Mouse (Mus musculus): ENCODE measurements around the gene Samd4b. TPM values are rescaled to one million over a fixed set of nuclear protein-coding genes. Genes with fewer than 3 reads are reported as not detected.

Samd4b gene
- polyA plus RNA-seq, 1 experiment = 11.4 TPM

DNA sequence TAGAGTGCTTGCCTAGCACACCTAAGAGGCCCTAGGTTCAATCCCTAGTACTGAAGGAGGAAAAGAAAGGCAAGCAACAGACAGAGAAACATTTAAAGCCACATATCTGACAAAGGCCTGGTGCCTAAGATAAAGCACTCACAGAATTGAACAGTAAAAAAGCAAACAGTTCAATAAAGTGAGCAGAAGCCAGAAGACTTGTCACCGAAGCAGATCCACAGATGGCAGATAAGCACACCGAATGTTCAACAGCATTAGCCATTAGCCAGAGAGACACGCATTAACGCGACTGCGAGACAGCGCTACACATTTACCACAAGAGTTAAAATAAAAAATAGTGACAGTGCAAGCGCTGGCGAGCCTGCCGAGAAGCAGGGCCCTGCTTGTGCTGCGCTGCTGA, 15.1 kb downstream of the Samd4b start:
- peaks cover 83% of the 10 kb centered on the region for H3K36me3 ChIP-seq (ENCODE audit: control insufficient read depth)
- H3K9me3 ChIP-seq (ENCODE audit: control insufficient read depth, low read length) = peaks cover 3% of the 10 kb centered on the region
- H3K4me3 ChIP-seq (replicated peaks) = peak overlapping the region; percentile 49
- peaks cover 98% of the 10 kb centered on the region for H3K4me1 ChIP-seq (ENCODE audit: control insufficient read depth)
- TF ChIP-seq TAL1 (IDR thresholded peaks at IDR 0.05; ENCODE audit: low read length) = no peak
- peak; percentile 83 for TF ChIP-seq GATA1 (IDR thresholded peaks at IDR 0.05; ENCODE audit: low read length)
- H3K27me3 ChIP-seq (ENCODE audit: control insufficient read depth) = no peaks in the 10 kb centered on the region

DNA sequence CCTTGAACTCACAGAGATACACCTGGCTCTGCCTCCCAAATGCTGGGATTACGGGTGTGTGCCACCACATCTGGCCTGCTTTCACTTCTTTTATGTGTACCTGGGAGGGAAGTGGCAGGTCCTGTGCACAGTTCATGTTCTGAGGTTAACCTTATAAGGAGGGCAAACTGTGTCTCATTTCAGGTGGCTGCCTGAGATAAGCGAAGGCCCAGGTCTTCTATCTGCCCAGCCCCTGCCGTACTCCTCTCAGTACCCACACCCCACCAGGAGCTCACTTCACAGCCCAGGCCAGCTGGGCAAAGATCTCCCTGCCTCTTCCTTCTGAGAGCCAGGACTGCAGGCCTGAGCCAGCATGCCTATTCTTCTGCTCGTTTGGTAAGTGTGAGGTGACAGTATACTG, 16.2 kb downstream of the Samd4b start:
- TF ChIP-seq TAL1 (IDR thresholded peaks at IDR 0.05; ENCODE audit: low read length) (peak; percentile 78), GATA1 (IDR thresholded peaks at IDR 0.05; ENCODE audit: low read length) (peak; percentile 86)
- H3K9me3 ChIP-seq (ENCODE audit: control insufficient read depth, low read length) = peaks cover 3% of the 10 kb centered on the region
- H3K36me3 ChIP-seq (ENCODE audit: control insufficient read depth) = peaks cover 80% of the 10 kb centered on the region
- peaks cover 98% of the 10 kb centered on the region for H3K4me1 ChIP-seq (ENCODE audit: control insufficient read depth)
- no peaks in the 10 kb centered on the region for H3K27me3 ChIP-seq (ENCODE audit: control insufficient read depth)
- peak overlapping the region; percentile 55 for H3K4me3 ChIP-seq (replicated peaks)

DNA sequence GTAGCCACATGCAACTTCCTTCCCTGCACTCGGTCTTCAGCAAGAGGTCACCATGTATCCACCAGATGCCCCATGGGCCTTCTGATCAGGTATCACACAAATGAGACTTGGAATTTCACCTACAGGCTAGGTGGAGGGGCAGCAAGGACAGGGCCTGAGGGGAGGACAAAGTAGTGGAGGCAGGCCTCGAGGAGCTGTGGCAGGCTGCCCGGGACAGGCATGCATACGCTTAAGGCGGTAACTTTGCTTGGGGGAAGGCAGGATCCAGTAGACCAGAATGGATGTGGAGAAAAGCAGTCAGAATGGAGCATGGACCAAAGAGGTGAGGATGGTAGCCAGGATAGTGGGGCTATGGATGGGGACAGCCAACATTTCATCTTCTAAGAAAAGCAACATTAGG, 18.1 kb downstream of the Samd4b start:
- Histone ChIP-seq H3K4me3 (replicated peaks) (no peak overlapping the region), H3K36me3 (ENCODE audit: control insufficient read depth) (peaks cover 79% of the 10 kb centered on the region), H3K27me3 (ENCODE audit: control insufficient read depth) (no peaks in the 10 kb centered on the region), H3K9me3 (ENCODE audit: control insufficient read depth, low read length) (peaks cover 3% of the 10 kb centered on the region), H3K4me1 (ENCODE audit: control insufficient read depth) (peaks cover 100% of the 10 kb centered on the region)
- TF ChIP-seq TAL1 (IDR thresholded peaks at IDR 0.05; ENCODE audit: low read length) = no peak
- no peak for TF ChIP-seq GATA1 (IDR thresholded peaks at IDR 0.05; ENCODE audit: low read length)

DNA sequence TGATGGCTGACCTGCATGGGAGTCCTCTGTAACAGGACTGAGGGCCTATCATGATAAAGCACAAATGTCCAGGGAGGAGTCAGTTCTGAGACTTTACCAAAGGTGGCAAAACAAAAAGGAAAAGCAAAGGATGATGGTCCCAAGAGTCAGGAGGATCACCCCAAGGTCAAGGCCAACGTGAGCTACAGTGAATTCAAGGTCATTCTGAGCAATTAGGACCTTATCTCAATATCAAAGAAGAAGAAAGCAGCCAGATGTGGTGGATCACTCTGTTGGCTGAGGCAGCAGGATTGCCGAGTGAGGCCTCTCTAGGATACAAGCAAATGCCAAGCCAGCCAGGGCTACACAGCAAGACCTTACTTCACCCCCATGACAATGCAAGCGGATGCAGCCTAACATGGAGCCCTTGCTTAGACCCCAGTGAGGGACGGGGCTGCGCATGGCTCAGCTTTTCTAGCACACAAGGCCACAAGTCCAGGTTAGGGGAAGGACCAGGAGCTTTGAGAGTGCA, 19.3 kb downstream of the Samd4b start:
- H3K4me3 ChIP-seq (replicated peaks) = no peak overlapping the region
- H3K27me3 ChIP-seq (ENCODE audit: control insufficient read depth) = no peaks in the 10 kb centered on the region
- no peak for TF ChIP-seq TAL1 (IDR thresholded peaks at IDR 0.05; ENCODE audit: low read length)
- peaks cover 3% of the 10 kb centered on the region for H3K9me3 ChIP-seq (ENCODE audit: control insufficient read depth, low read length)
- peaks cover 100% of the 10 kb centered on the region for H3K4me1 ChIP-seq (ENCODE audit: control insufficient read depth)
- H3K36me3 ChIP-seq (ENCODE audit: control insufficient read depth) = peaks cover 84% of the 10 kb centered on the region

DNA sequence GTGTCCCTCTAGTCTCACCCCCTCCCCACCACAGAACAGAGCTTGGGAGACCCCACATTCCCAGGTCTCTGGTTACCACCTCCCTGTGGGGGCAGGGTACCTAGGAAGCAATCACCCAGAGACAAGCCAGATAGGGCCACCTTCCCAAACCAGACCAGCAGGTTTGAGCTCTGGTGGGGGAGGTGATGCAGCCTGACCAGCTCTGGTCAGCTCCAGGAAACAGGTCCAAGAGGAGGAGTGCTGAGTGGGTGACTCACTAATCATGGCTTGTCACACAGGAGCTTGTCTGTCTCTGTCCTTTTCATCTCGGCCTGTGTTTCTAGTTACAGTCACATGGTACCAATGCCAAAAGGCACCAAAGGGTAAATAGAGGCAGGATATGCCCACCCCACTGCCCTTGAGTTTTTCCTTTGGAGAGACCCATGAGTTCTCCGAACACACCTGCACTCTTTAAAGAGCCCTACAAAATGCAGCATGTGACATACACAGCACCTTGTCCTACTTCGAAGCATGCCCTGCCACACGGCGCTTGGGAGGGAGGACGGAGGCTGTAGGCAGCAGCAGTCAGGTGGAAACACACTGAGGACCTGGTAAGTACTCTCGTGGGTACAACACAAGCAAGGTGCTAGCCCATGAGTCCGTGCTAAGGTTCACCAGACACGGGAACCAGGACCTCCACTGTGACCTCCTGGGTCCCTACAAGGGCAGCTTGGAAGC, 20.0 kb downstream of the Samd4b start:
- Histone ChIP-seq H3K27me3 (ENCODE audit: control insufficient read depth) (no peaks in the 10 kb centered on the region), H3K9me3 (ENCODE audit: control insufficient read depth, low read length) (peaks cover 3% of the 10 kb centered on the region), H3K4me3 (replicated peaks) (no peak overlapping the region), H3K4me1 (ENCODE audit: control insufficient read depth) (peaks cover 100% of the 10 kb centered on the region), H3K36me3 (ENCODE audit: control insufficient read depth) (peaks cover 86% of the 10 kb centered on the region)
- TF ChIP-seq TAL1 (IDR thresholded peaks at IDR 0.05; ENCODE audit: low read length) = no peak
- TF ChIP-seq GATA1 (IDR thresholded peaks at IDR 0.05; ENCODE audit: low read length) = no peak

DNA sequence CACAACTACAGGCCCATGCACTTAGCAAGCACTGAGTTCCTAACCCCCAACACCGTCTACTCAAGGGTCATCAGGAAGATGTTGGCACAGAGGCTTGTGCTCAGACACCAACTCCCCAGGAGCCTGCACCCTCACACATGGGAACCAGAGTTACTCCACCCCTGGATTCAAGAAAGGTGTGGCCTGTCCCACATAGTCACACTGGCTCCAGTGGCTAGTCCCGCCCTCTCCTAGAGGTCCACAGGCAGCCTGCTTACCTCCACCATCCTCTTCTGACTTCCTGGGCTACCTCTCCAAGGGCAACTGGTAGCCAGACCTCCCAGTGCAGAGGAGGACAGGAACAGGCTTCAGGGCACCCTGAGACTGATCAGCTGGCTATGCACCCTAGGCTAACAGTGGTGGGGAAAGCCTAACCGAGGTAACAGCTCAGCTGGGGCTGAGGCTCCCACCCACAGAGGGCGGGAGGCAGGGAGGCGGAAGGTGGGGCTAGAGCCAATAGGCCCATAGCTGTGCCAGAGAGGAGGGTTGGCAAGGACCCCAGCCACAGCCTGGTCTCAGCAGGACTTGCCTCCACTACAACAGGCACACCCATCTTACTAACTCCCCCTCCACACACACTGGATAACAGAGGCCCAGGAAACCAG, 21.6 kb downstream of the Samd4b start:
- no peaks in the 10 kb centered on the region for H3K27me3 ChIP-seq (ENCODE audit: control insufficient read depth)
- peak overlapping the region; percentile 48 for H3K4me3 ChIP-seq (replicated peaks)
- TF ChIP-seq GATA1 (IDR thresholded peaks at IDR 0.05; ENCODE audit: low read length) = no peak
- TF ChIP-seq TAL1 (IDR thresholded peaks at IDR 0.05; ENCODE audit: low read length) = no peak
- peaks cover 99% of the 10 kb centered on the region for H3K4me1 ChIP-seq (ENCODE audit: control insufficient read depth)
- H3K9me3 ChIP-seq (ENCODE audit: control insufficient read depth, low read length) = peaks cover 3% of the 10 kb centered on the region
- H3K36me3 ChIP-seq (ENCODE audit: control insufficient read depth) = peaks cover 86% of the 10 kb centered on the region

DNA sequence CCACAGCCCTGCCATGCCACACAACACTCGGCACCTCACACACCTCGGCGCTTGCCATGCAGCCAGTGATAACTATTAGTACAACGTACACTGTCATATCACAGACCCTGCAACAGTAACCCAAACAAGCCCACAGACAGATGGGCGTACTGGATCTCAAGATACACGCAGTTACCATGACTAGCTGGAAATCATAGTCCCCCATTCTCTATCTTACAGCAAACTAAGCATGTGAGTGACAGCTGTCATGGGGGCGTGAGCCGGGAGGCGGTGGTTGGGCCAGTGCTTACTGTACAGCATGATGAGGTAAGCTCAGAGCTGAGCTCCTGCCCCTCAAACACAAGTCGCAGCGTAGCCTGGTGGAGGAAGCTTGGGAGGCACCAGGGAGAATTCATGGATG, 22.3 kb downstream of the Samd4b start:
- Histone ChIP-seq H3K9me3 (ENCODE audit: control insufficient read depth, low read length) (no peaks in the 10 kb centered on the region), H3K27me3 (ENCODE audit: control insufficient read depth) (no peaks in the 10 kb centered on the region), H3K36me3 (ENCODE audit: control insufficient read depth) (peaks cover 80% of the 10 kb centered on the region), H3K4me1 (ENCODE audit: control insufficient read depth) (peaks cover 99% of the 10 kb centered on the region), H3K4me3 (replicated peaks) (no peak overlapping the region)
- TF ChIP-seq GATA1 (IDR thresholded peaks at IDR 0.05; ENCODE audit: low read length) (no peak), TAL1 (IDR thresholded peaks at IDR 0.05; ENCODE audit: low read length) (no peak; the same call in 2 of the 3 replicates)

DNA sequence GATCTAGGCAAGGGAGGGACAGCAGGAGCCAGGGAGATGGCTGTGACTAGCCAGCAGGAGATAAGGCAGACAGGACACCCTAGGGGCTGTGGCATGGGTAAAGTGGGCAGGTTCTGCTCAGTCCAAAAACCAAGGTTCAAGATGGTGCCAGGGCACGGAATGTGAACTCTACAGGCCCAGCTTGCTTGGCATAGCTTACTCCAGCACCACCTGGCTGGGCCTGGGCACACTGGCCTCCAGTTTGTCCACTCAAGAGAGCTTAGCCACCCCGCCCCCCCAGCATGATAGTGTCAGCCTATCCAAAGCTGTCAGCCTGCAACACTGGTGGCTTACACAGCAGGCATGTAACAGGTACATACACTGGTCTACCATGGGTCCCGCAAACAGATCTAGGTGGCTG, 24.7 kb downstream of the Samd4b start:
- peaks cover 80% of the 10 kb centered on the region for H3K36me3 ChIP-seq (ENCODE audit: control insufficient read depth)
- no peak overlapping the region for H3K4me3 ChIP-seq (replicated peaks)
- H3K4me1 ChIP-seq (ENCODE audit: control insufficient read depth) = peaks cover 92% of the 10 kb centered on the region
- H3K9me3 ChIP-seq (ENCODE audit: control insufficient read depth, low read length) = no peaks in the 10 kb centered on the region
- TF ChIP-seq TAL1 (IDR thresholded peaks at IDR 0.05; ENCODE audit: low read length) (no peak), GATA1 (IDR thresholded peaks at IDR 0.05; ENCODE audit: low read length) (no peak)
- no peaks in the 10 kb centered on the region for H3K27me3 ChIP-seq (ENCODE audit: control insufficient read depth)

DNA sequence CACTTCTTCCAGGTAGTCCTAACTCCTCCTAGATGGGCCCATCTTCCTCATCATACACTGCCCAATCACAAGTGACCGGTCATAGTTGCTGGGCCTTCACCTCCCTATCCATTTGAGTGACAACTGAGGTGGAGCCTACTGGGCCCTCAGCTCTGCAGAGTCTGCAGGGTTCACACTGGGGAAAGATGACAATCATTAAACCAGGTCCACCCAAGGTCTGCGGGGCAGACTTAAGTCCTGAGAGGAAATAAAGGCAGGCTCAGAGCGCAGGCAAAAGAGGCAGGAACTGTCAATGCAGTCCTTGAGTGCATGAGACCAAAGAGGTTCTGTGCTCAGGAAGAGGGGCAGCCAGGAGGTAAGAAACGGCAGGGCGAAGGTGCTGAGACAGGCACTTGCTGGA, 25.3 kb downstream of the Samd4b start:
- H3K4me3 ChIP-seq (replicated peaks) = no peak overlapping the region
- no peaks in the 10 kb centered on the region for H3K27me3 ChIP-seq (ENCODE audit: control insufficient read depth)
- TF ChIP-seq TAL1 (IDR thresholded peaks at IDR 0.05; ENCODE audit: low read length) (no peak), GATA1 (IDR thresholded peaks at IDR 0.05; ENCODE audit: low read length) (no peak)
- H3K36me3 ChIP-seq (ENCODE audit: control insufficient read depth) = peaks cover 80% of the 10 kb centered on the region
- peaks cover 86% of the 10 kb centered on the region for H3K4me1 ChIP-seq (ENCODE audit: control insufficient read depth)
- no peaks in the 10 kb centered on the region for H3K9me3 ChIP-seq (ENCODE audit: control insufficient read depth, low read length)
